Mouse (Mus musculus): ENCODE data around the gene Vps29.
A peak's percentile ranks its signal among the peaks of the same experiment; 100 is the strongest.

Vps29 gene

DNA sequence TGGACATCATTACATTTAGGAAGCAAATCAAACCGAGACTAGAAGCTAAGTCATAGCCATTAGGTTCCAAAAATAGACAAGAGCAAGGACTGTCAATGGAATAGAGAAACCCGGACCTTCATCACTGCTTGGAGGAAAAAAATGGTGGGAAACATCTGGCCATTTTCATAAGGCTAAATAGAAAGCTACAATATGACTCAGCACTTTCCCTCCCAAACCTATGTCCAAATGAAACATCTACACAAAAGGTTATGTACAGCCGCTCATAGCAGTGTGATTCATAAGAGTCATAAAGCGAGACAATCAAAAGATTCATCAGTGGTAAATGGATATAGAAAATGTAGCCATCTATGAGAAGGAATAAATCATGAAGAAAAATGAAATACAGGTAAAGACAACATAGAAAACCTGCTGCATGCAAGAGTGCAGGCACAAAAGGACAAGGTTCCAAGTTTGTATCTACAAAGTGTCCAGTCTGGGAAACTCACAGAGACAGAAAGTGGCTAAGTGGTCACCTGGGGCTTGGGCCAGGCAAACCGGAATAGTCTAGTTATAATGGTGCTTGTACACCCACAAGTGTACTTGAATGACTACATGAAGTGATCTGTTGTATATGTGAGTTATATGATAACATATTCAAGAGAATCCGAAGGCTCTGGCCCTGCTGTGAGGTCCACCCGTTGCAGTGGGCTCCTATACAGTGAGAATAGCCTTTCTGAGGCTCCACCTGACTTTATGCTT is 17.4 kb upstream of the Vps29 start:
- no peak for DNase-seq

- no peak for DNase-seq
Measured at GRCm38 (mm10) chr5:122342874-122343273, 11.3 kb upstream of the Vps29 start.

DNA sequence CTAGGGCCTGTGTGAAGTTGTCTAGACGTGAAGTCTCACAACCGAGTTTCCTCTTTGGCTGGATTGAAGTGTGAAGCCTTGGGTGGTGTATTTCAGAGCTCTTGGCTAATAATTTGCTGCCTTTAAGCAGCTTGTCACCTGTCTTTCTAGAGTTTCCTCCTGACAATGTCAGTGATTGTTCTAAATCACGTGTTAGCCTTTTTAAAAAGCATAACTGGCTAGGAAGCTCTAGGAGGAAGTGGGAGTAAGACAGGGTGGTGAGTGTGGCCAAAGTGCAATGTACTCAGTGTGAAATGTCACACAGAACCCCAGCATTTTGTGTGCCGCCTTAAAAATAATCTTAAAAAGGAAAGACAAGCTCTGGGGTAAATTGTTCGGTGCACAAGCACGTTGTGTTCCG is 10.4 kb upstream of the Vps29 start:
- DNase-seq = no peak

DNA sequence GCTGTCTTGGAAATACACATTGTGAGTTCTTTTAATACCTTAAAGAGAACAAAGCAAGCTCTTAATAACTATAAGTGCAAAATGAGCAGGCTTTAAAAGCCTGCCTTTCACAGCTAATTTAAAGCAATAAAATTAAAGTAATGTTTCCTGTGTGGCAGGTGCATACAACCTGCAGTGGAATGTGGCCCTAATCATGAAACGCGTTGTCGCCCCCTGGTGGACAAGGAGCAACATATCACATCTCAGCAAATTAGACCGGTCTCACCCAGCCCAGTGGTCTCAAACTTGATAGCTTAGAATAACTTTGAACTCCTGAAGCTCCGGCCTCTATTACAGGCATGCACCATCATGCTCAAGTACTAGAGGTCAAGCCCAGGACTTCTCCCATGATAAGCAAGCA is 9.9 kb upstream of the Vps29 start:
- peak; percentile 80 for DNase-seq

DNA sequence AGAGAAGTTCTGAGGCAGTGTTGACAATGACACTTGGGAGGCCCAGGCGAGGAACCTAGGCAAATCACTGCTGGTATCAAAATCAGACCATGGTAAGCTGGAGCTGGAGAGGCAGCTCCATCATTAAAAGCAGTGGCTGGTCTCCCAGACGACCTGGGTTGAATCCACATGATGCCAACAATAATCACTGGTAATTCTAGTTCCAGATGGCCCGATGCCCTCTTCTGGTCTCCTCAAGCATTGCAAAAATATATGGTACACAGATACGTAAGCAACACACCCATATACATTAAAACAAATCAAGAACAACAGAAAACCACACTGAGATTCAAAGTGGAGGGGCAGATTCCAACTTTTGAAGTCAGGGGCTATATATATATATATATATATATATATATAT is 8.4 kb upstream of the Vps29 start:
- DNase-seq = no peak

DNA sequence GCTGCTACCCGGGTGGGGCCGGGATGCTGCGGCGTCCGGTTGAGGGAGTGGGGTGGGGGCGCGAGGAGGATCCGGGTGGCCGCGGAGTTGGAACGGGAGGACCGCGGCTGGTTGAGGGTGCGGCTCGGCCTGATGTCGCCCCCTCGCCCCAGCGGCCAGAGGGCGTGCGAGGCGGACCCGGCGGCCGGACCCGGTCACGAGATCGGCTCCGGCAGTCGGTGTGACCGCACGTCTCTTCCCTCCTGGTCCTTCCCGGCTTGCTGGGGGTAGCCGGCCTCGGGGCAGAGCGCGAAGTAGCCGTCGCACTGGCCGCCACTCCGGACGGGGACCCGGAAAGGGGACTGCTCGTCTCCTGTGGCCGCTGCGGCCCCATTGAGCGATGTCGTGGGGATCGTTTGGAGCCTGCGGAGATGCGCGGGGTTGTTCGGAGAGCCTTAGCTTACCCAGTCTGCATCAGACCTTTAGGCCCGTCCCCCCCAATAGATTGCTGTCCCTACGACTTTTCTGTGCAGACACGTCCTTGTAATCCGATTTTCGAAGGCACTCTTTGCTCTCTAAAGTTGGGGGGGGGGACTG is 411 bp downstream of the Vps29 start:
- DNase-seq = no peak

- no peak for DNase-seq
Measured at GRCm38 (mm10) chr5:122371591-122372191, 17.5 kb downstream of the Vps29 start, which contains the start of gene Gpn3. Gene Gpn3, plus strand, starts transcription at chr5:122371876.

DNA sequence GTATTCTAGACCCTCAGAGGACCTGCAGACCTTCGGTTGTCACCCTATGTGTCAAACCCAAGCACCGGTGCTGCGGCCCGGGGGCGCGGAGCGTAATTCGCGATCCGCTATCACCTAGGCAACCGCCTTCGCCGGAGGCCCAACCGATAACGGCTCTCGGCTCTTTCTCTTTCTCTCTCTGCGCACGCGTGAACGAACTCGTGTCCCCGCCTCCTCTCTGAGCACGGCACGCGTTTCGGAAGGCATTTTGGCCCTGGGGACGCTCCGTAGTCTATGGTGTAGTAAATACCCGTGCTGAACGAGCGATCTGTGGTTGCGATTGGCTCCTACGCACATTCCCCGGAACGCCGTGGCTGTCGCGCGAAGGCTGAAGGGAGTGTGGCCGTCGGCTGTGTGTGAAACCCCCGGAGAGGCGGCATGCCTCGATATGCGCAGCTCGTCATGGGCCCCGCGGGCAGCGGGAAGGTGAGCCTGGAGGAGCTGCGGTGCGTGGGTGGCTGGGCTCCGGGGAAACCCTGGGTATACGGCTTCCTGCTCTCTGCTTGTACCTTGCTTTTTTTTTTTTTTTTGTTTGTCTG is 18.1 kb downstream of the Vps29 start, which contains the start of gene Fam216a:
Gene Fam216a, minus strand, starts transcription at position 173 of the 578 bp plus-strand sequence.
- DNase-seq = peak; percentile 99

GRCm38 (mm10) chr5:122372878-122373277 is 18.7 kb downstream of the Vps29 start:
- no peak for DNase-seq

- DNase-seq = no peak
Measured at GRCm38 (mm10) chr5:122377101-122377833, 23.1 kb downstream of the Vps29 start.

DNA sequence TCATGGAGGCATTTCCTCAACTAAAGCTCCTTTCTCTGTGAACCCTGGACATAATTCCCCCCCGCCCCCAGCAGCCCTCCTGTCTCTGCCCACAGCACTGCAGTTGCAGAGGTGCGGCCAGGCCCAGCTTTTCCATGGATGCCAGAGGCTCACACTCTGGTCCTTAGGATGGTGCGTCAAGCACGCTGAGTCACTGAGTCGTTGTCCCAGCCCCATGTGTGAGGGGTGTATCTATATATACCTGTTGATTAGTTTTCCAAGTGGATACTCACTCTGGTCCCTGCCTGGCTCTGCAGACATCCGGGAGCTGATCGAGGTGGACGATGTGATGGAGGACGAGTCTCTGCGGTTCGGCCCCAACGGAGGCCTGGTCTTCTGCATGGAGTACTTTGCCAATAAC is 24.0 kb downstream of the Vps29 start:
- no peak for DNase-seq

DNA sequence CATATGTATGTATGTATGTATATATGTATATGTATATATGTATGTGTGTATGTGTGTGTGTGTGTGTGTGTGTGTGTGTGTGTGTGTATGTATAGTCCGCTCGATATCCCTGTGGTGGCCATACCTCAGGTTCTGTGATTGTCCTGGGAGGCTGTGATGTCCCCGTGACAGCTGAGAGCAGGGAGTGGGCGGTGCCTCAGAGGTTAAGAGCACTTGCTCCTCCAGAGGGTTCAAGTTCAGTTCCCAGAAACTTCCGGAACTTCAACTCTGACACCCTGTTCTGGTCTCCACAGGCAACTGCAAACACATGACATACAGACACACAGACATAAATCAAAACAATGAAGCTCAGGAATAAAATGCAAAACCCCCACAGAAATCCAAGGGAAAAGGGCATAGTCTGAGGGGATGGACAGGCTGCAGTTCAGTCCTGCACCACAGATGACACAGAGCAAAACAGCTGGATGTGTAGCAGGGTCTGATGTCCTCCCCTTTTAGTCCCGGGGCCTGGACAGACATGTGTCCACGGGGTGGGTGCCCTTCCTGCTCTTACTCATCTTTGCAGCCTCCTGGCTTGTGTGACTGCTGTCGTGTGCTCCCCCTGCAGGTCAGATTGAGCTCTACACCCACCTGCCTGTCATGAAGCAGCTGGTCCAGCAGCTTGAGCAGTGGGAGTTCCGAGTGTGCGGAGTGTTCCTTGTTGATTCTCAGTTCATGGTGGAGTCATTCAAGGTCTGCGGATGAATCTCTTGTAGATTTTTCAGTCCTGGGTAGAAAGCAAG is 25.4 kb downstream of the Vps29 start:
- peak; percentile 77 for DNase-seq

DNA sequence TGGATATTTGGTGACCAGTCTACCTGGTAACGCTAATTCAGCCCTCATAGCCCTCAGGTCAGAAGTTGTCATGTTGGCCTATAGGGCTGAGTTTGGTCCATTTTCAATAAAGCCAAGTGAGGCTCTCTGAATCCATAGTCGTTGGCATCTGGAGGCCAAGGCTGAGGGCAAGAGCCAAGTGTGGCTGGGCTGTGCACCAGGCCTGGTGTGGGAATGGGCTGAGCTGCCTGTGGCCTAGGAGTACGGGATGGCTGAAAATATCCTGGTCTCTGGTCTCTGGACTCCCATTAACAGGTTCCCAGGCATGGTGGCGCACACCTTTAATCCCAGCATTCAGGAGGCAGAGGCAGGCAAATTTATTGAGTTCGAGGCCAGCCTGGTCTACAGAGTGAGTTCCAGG is 35.8 kb downstream of the Vps29 start:
- DNase-seq = no peak

- DNase-seq = no peak
Measured at GRCm38 (mm10) chr5:122390671-122391070, 36.5 kb downstream of the Vps29 start.

DNA sequence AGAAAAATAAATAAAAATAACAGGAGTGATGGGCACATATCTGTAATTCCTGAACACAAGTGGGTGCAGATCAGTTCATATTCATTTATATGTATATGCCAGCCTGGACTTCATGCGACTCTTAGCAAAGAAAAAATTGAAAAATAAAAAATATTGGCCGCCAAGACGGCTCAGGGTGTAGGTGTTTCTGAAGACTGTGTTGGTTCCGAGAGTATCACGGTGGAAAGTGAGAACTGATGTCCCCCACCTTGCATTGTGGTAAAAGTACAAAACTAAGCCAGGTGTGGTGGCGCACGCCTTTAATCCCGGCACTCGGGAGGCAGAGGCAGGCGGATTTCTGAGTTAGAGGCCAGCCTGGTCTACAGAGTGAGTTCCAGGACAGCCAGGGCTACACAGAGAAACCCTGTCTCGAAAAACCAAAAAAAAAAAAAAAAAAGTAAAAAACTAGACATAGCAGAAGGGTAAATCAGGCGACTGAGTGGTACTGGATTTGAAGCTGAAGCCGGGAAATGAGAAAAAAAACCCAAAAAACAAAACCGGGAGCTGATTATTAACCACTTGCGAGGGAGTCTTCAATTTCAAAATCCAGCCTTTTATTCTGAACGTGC is 37.1 kb downstream of the Vps29 start:
- DNase-seq = no peak

GRCm38 (mm10) chr5:122391786-122392180 is 37.6 kb downstream of the Vps29 start, which contains the start of gene Arpc3:
Gene Arpc3, plus strand, starts transcription at chr5:122391878.
- peak; percentile 95 for DNase-seq

- peak; percentile 45 for DNase-seq
Measured at GRCm38 (mm10) chr5:122392227-122393004, 38.2 kb downstream of the Vps29 start.

DNA sequence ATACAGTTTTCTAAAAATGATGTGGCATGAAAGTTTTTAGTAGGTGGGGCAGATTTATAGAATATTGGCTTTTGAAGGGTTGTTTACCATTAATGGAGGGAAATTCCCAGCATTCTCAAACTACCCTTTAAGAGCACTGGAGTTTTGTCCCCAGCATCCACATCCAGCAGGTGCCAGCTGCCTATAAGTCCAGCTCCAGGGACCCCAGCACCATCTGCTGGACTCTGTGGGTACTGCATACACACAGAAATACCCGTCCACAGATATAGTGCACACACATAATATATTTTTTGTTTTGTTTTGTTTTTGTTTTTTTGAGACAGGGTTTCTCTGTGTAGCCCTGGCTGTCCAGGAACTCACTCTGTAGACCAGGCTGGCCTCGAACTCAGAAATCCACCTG is 39.7 kb downstream of the Vps29 start:
- DNase-seq = peak; percentile 85

DNA sequence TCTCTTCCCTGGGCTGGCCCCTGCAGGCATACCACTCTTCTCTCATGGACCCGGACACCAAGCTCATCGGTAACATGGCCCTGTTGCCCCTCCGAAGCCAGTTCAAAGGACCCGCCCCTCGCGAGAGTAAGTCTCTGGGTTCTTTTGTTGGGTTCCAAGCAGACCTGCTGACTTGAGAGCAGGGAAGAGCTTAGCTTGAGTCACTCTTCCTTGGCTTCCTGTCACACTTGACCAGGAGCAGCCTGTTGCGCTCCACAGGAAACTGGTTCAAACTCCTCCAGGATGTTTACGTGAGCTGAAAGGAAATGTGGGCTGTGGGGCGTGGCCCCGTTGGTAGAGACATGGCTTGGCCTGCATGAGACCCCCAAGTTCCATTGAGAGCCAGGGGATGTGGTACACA is 42.6 kb downstream of the Vps29 start:
- peak; percentile 81 for DNase-seq

GRCm38 (mm10) chr5:122397495-122397894 is 43.3 kb downstream of the Vps29 start:
- no peak for DNase-seq

DNA sequence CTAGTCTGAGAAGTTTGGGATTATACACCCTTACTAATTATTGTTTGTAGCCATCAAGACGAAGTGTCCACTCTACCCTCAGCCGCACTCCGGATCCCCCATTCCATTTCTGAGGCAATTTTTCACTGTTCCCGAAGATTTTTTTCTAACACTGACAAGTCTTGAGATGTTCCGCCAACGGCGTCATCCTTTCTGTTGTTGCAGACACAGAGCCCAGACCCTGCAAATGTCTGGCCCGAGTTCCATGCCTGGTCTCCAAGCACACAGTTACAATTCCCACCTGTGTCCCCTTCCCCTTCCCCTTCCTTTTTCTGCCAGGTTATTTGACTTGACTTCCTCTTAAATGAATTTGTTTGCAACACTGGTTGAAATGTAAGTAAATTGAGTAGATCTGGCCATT is 45.7 kb downstream of the Vps29 start:
- no peak for DNase-seq

All from kidney, postnatal 14 days (tissue).